Mouse (Mus musculus) CH12.LX (cell line): ENCODE measurements at regions not wholly inside any gene's neighbourhood (a gene's known extent, or its start where the extent isn't known, plus 50 kb on each side); places are given as distances from the start of the nearest gene placed in this dataset.

Source experiments
- DNase-seq: peaks from one replicate; pipeline ENCODE4 v3.0.0-alpha.2; 2013; ENCODE audit errors: extremely low read depth
- H3K27ac ChIP-seq: 2 replicates; pipeline ENCODE4 v1.5.1; 2012; ENCODE audit warnings: low read depth, mild to moderate bottlenecking, control low read depth, moderate library complexity; ENCODE audit not compliant: insufficient read depth
- H3K27me3 ChIP-seq: replicated peaks from 2 replicates; pipeline ENCODE3; 2012; ENCODE audit warnings: inconsistent platforms
- H3K36me3 ChIP-seq, 2 experiments: replicated peaks in 1 of 2; 2 replicates each; pipeline versions ENCODE3 to v1.6.1; 2012; ENCODE audit warnings: inconsistent platforms in 1 of 2, low read length in 1 of 2, mild to moderate bottlenecking in 1 of 2, mixed read lengths in 1 of 2, moderate library complexity in 1 of 2; ENCODE audit not compliant: control insufficient read depth in 1 of 2, insufficient read depth in 1 of 2
- H3K4me1 ChIP-seq, 2 experiments: 2 replicates each; pipeline ENCODE4 v1.6.1; 2012; ENCODE audit warnings: inconsistent platforms in 1 of 2, moderate library complexity in 1 of 2; ENCODE audit not compliant: insufficient read depth in 2 of 2, control insufficient read depth in 1 of 2
- H3K4me2 ChIP-seq: 2 replicates; pipeline ENCODE4 v1.6.1; 2012; ENCODE audit warnings: low read depth, mild to moderate bottlenecking, control low read depth; ENCODE audit not compliant: poor library complexity, insufficient read depth, severe bottlenecking
- H3K4me3 ChIP-seq, 3 experiments: fragments of 150-350 bp in 1 of 3; sonication (generic) in 1 of 3; replicated peaks in 1 of 3; 2 replicates each; pipeline versions ENCODE3 to v1.5.1; 2011 to 2012; ENCODE audit warnings: low read depth in 2 of 3, low read length in 2 of 3, mild to moderate bottlenecking in 2 of 3, moderate library complexity in 2 of 3, control low read depth in 1 of 3, improper control_type of control experiment in 1 of 3, inconsistent platforms in 1 of 3, mixed read lengths in 1 of 3; ENCODE audit not compliant: poor library complexity in 1 of 3
- H3K79me2 ChIP-seq: replicated peaks from 2 replicates; pipeline ENCODE4 v1.6.1; 2012; ENCODE audit warnings: mild to moderate bottlenecking, moderate library complexity; ENCODE audit not compliant: control insufficient read depth, poor library complexity, insufficient read depth, severe bottlenecking; ENCODE audit errors: extremely low read depth
- H3K9ac ChIP-seq: 2 replicates; pipeline ENCODE4 v1.6.1; 2012; ENCODE audit warnings: low read depth, mild to moderate bottlenecking, control low read depth, moderate library complexity; ENCODE audit not compliant: insufficient read depth
- H3K9me3 ChIP-seq: replicated peaks from 2 replicates; pipeline ENCODE3; 2012; ENCODE audit warnings: low read length, inconsistent platforms, mixed read lengths
- CHD1 ChIP-seq: IDR thresholded peaks from 2 replicates; pipeline ENCODE4 v1.6.1; 2012; ENCODE audit warnings: low read depth, low read length, improper control_type of control experiment, inconsistent platforms
- CHD2 ChIP-seq: IDR thresholded peaks from 2 replicates; pipeline ENCODE4 v1.6.1; 2011; ENCODE audit warnings: low read length, improper control_type of control experiment
- CTCF ChIP-seq, 2 experiments: IDR thresholded peaks in 1 of 2; conservative IDR thresholded peaks in 1 of 2; 2 replicates each; pipeline ENCODE4 v1.5.1; 2011 to 2012; ENCODE audit warnings: low read depth in 2 of 2, low read length in 2 of 2, improper control_type of control experiment in 1 of 2, inconsistent platforms in 1 of 2, mild to moderate bottlenecking in 1 of 2, moderate library complexity in 1 of 2
- E2F4 ChIP-seq: IDR thresholded peaks from 2 replicates; pipeline ENCODE4 v1.6.1; 2011; ENCODE audit warnings: low read depth, low read length, improper control_type of control experiment; ENCODE audit not compliant: insufficient replicate concordance
- ETS1 ChIP-seq: conservative IDR thresholded peaks from 2 replicates; pipeline ENCODE4 v1.6.1; 2012; ENCODE audit warnings: low read depth, mild to moderate bottlenecking, inconsistent platforms, low read length, improper control_type of control experiment, moderate library complexity
- HCFC1 ChIP-seq: IDR thresholded peaks from 2 replicates; pipeline ENCODE4 v1.6.1; 2012; ENCODE audit warnings: low read depth, mild to moderate bottlenecking, inconsistent platforms, low read length, improper control_type of control experiment
- JUN ChIP-seq: IDR thresholded peaks from 2 replicates; pipeline ENCODE4 v1.6.1; 2011; ENCODE audit warnings: low read depth, mild to moderate bottlenecking, low read length, improper control_type of control experiment, moderate library complexity; ENCODE audit not compliant: insufficient read depth
- KAT2A ChIP-seq: IDR thresholded peaks from 2 replicates; pipeline ENCODE4 v1.6.1; 2012; ENCODE audit warnings: low read length, improper control_type of control experiment, inconsistent platforms; ENCODE audit not compliant: insufficient replicate concordance
- MXI1 ChIP-seq: IDR thresholded peaks from 2 replicates; pipeline ENCODE4 v1.6.1; 2011; ENCODE audit warnings: mild to moderate bottlenecking, low read depth, low read length, improper control_type of control experiment
- NRF1 ChIP-seq: IDR thresholded peaks from 2 replicates; pipeline ENCODE4 v1.6.1; 2014; ENCODE audit warnings: low read depth, mild to moderate bottlenecking, inconsistent platforms, low read length, improper control_type of control experiment, moderate library complexity
- PAX5 ChIP-seq: IDR thresholded peaks from 2 replicates; pipeline ENCODE4 v1.6.1; 2012; ENCODE audit warnings: low read length, inconsistent platforms, mixed read lengths
- POLR2A ChIP-seq: IDR thresholded peaks from 2 replicates; pipeline ENCODE4 v1.6.1; 2011; ENCODE audit warnings: low read depth, mild to moderate bottlenecking, improper control_type of control experiment, low read length
- RAD21 ChIP-seq: IDR thresholded peaks from 2 replicates; pipeline ENCODE4 v1.6.1; 2011; ENCODE audit warnings: low read depth, mild to moderate bottlenecking, low read length, improper control_type of control experiment, moderate library complexity
- SIN3A ChIP-seq: IDR thresholded peaks from 2 replicates; pipeline ENCODE4 v1.6.1; 2012; ENCODE audit warnings: low read length, improper control_type of control experiment, inconsistent platforms
- SMC3 ChIP-seq: IDR thresholded peaks from 2 replicates; pipeline ENCODE4 v1.6.1; 2011; ENCODE audit warnings: low read depth, low read length, improper control_type of control experiment
- TBP ChIP-seq: conservative IDR thresholded peaks from 2 replicates; pipeline ENCODE4 v1.6.1; 2011; ENCODE audit warnings: low read depth, low read length, improper control_type of control experiment
- TCF12 ChIP-seq: IDR thresholded peaks from 2 replicates; pipeline ENCODE4 v1.6.1; 2014; ENCODE audit warnings: low read depth, mild to moderate bottlenecking, inconsistent platforms, low read length, improper control_type of control experiment
- USF2 ChIP-seq: conservative IDR thresholded peaks from 2 replicates; pipeline ENCODE4 v1.6.1; 2011; ENCODE audit warnings: low read depth, low read length, improper control_type of control experiment
- ZC3H11A ChIP-seq: IDR thresholded peaks from 2 replicates; pipeline ENCODE4 v1.6.1; 2012; ENCODE audit warnings: low read depth, mild to moderate bottlenecking, inconsistent platforms, low read length, improper control_type of control experiment
- ZKSCAN1 ChIP-seq: IDR thresholded peaks from 2 replicates; pipeline ENCODE4 v1.6.1; 2012; ENCODE audit warnings: low read depth, inconsistent platforms, low read length, improper control_type of control experiment, borderline replicate concordance
- ZMIZ1 ChIP-seq: IDR thresholded peaks from 2 replicates; pipeline ENCODE4 v1.6.1; 2012; ENCODE audit warnings: low read depth, mild to moderate bottlenecking, inconsistent platforms, low read length, improper control_type of control experiment
- dilution Hi-C: fragments of 300-500 bp; cut with MboI; formaldehyde crosslinking; loops from 2 replicates; pipeline ENCODE4 v1.14.3; 2020; ENCODE audit warnings: low sequenced_read_pairs; ENCODE audit not compliant: extremely low pct_unique_long_range_greater_than_20kb, extremely low pct_ligation_motif_present
- in situ Hi-C: fragments of 300-500 bp; cut with MboI; formaldehyde crosslinking; loops from 3 replicates; pipeline ENCODE4 v1.14.3; 2019; ENCODE audit warnings: low sequenced_read_pairs, low pct_ligation_motif_present, low pct_unique_long_range_greater_than_20kb, mixed read lengths

DNA sequence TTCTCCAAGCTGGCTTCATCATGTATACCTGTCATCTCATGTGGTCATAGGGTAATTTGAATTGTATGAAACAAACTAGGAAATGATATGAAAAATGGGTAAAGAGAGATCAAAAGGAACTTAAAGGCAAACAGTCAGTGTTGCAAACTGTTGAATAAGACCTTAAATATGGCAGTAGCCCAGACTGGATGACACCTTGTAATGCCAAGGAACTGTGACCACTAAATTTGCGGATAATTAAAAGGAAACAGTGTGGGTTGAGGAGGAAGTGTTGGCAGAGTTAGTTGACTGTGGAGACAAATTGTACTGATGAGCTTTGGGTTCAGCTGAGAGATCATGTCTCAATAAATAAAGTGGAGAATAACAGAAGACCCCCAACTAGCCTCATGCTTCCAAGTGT is 147.3 kb upstream of the Rasa1 start:
- no peak overlapping the region for H3K9ac ChIP-seq
- H3K9me3 ChIP-seq = no peaks in the 10 kb centered on the region
- H3K36me3 ChIP-seq = no peaks in the 10 kb centered on the region
- in situ Hi-C loops = loop anchor here (10.0 kb wide), 1 partner anchor 59 kb away; no protein-coding TSS in a partner anchor
- H3K79me2 ChIP-seq = no peaks in the 10 kb centered on the region
- no peak for DNase-seq
- no peak overlapping the region for H3K4me2 ChIP-seq
- dilution Hi-C loops = no loop called here
- TF ChIP-seq CHD1 (no peak), POLR2A (no peak), KAT2A (no peak), JUN (no peak), NRF1 (no peak), SMC3 (no peak), USF2 (no peak), MXI1 (no peak), ZKSCAN1 (no peak), CTCF (conservative IDR thresholded peaks at IDR 0.05 in 1 of 2, IDR thresholded peaks at IDR 0.05 in 1 of 2; ENCODE audit: low read depth in 2 of 2, low read length in 2 of 2) (no peak), TBP (no peak), E2F4 (no peak), TCF12 (no peak), ETS1 (no peak), PAX5 (no peak), ZC3H11A (no peak)
- TF ChIP-seq, all 38 proteins: peak for 0
- no peak overlapping the region for H3K4me3 ChIP-seq
- H3K27me3 ChIP-seq = no peaks in the 10 kb centered on the region
- no peaks in the 10 kb centered on the region for H3K4me1 ChIP-seq
- no peak overlapping the region for H3K27ac ChIP-seq

DNA sequence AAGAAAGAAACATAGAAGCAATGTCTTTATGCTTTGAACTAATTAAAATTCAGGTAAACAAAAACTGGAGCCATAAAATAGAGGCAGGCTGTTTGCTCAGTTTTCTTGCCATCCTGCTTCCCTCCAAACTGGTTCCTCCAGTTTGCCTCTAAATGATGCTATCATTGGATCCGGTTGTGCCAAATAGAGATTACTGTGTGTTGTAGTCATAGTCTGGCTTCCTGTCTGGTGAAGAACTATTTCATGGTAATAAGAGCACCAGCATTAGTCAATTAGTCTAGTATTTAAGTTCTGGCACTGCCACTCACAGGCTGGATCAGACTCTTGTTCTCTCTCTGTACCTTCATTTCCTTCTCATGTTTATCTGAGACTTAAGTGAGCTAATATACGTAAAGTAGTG is 141.9 kb upstream of the Rasa1 start:
- peaks cover 0 to 7% of the 10 kb centered on the region in 2 experiments; a peak in 1 of 4 replicates for H3K4me1 ChIP-seq
- no peak overlapping the region for H3K4me3 ChIP-seq
- no peaks in the 10 kb centered on the region for H3K9me3 ChIP-seq
- in situ Hi-C loops (loop anchor here (10.0 kb wide), 1 partner anchor 64 kb away; no protein-coding TSS in a partner anchor), dilution Hi-C loops (no loop called here)
- no peaks in the 10 kb centered on the region for H3K36me3 ChIP-seq
- DNase-seq = no peak
- no peaks in the 10 kb centered on the region for H3K27me3 ChIP-seq
- TF ChIP-seq KAT2A = no peak
- no peak for TF ChIP-seq ZMIZ1
- no peak for TF ChIP-seq CHD1
- TF ChIP-seq PAX5 = no peak
- TF ChIP-seq MXI1 = no peak
- TF ChIP-seq SMC3 = no peak
- TF ChIP-seq CHD2 = no peak
- no peak for TF ChIP-seq SIN3A
- no peak for TF ChIP-seq TCF12
- no peak for TF ChIP-seq RAD21
- TF ChIP-seq HCFC1 = no peak
- TF ChIP-seq, all 38 proteins: peak for 0
- Histone ChIP-seq H3K9ac (no peak overlapping the region), H3K79me2 (no peaks in the 10 kb centered on the region), H3K4me2 (no peak overlapping the region), H3K27ac (no peak overlapping the region)
